Mouse (Mus musculus) limb, embryonic 15.5 days (tissue): ENCODE measurements around the gene Cbln1. TPM values are rescaled to one million over a fixed set of nuclear protein-coding genes. Genes with fewer than 3 reads are reported as not detected.
A peak's percentile ranks its signal among the peaks of the same experiment; 100 is the strongest.

Experiments used
- ATAC-seq: fragments of 200-750 bp; cut with Nextera tagmentation; 2 replicates; pipeline ENCODE4 v1.8.0; 2017; ENCODE audit warnings: low read depth, moderate TSS enrichment; ENCODE audit not compliant: insufficient number of reproducible peaks, low FRiP score, low TSS enrichment
- H3K27ac ChIP-seq: fragments of 300-500 bp; sonication (generic); 2 replicates; pipeline ENCODE4 v1.5.1; 2015; ENCODE audit warnings: moderate library complexity, mild to moderate bottlenecking, inconsistent platforms
- H3K27me3 ChIP-seq: fragments of 300-500 bp; sonication (generic); 2 replicates; pipeline ENCODE4 v1.6.1; 2015; ENCODE audit warnings: inconsistent platforms
- H3K36me3 ChIP-seq: fragments of 300-500 bp; sonication (generic); 2 replicates; pipeline ENCODE4 v1.6.1; 2015; ENCODE audit warnings: inconsistent platforms
- H3K4me1 ChIP-seq: fragments of 300-500 bp; sonication (generic); 2 replicates; pipeline ENCODE4 v1.6.1; 2015; ENCODE audit warnings: inconsistent platforms
- H3K4me2 ChIP-seq: fragments of 300-500 bp; sonication (generic); 2 replicates; pipeline ENCODE4 v1.6.1; 2015; ENCODE audit warnings: mild to moderate bottlenecking, inconsistent platforms
- H3K4me3 ChIP-seq: fragments of 300-500 bp; sonication (generic); 2 replicates; pipeline ENCODE4 v1.5.1; 2015; ENCODE audit warnings: mild to moderate bottlenecking, inconsistent platforms
- H3K9ac ChIP-seq: fragments of 300-500 bp; sonication (generic); 2 replicates; pipeline ENCODE4 v1.6.1; 2015; ENCODE audit warnings: inconsistent platforms
- H3K9me3 ChIP-seq: fragments of 300-500 bp; sonication (generic); 2 replicates; pipeline ENCODE4 v1.6.1; 2016; ENCODE audit warnings: inconsistent platforms
- WGBS: fragments of 180-500 bp; shearing (Covaris S2); methylation state at CpG from one replicate; pipeline ENCODE4 v1.1.7; 2015; 5-methylcytosine and 5-hydroxymethylcytosine counted together
- polyA plus RNA-seq: library from polyadenylated mRNA; unstranded; fragments of >200 nt; fragmentation: Nextera tagmentation; extraction: Ambion mirVana; gene quantifications from 2 replicates; pipeline ENCODE4 v1.2.1, GENCODE M21; 2015

Cbln1 gene
- polyA plus RNA-seq, 1 experiment from 2014 or later: 0.10 TPM

DNA sequence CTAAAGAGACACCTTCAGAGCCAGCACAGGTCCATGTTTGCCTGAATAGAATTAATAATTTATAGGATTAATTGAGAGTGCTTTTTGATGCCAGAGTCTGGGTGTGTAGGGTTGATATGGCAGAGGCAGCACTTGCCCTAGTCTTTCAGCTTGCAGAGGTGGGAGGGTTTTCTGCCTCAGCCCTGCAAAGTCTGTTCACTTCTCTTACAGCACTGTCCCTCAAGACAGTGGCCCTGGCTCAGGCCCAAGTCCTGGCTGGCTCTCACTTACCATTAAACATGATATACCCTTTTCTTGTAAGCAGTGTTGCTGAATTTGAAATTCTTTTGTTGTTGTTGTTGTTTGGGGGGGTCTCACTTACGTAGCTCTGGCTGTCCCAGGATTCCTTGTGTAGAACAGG, 9.0 kb upstream of the Cbln1 start:
- H3K36me3 ChIP-seq: no peaks in the 10 kb centered on the region
- no peaks in the 10 kb centered on the region for H3K9me3 ChIP-seq
- no peak overlapping the region for H3K4me3 ChIP-seq
- H3K4me1 ChIP-seq: no peaks in the 10 kb centered on the region
- peaks cover 8% of the 10 kb centered on the region for H3K27me3 ChIP-seq
- 80% methylated on average over 1 of the region's 1 CpGs for WGBS
- no peak overlapping the region for H3K4me2 ChIP-seq
- no peak for ATAC-seq
- no peak overlapping the region for H3K9ac ChIP-seq
- no peak overlapping the region for H3K27ac ChIP-seq

DNA sequence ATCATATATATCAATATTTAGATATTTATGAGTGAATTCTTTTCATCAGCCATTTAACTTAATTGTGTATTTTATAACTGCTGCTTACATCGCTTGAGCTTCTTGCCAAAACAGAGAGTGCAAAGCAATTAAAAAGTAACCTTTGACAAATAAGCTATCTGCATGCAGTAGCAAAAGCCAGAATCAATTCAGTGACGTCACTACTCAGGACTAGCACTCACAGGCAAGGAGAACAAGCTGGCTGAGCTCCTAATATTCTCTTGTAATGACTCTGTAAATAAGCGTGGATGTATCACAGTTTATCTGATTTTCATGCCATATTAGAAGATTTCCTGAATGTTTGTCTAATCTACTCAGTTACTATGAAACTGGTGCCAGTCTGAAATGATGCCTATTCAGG, 5.8 kb upstream of the Cbln1 start:
- Histone ChIP-seq H3K4me1 (peaks cover 4% of the 10 kb centered on the region), H3K27me3 (peaks cover 34% of the 10 kb centered on the region), H3K4me2 (no peak overlapping the region), H3K27ac (no peak overlapping the region), H3K4me3 (no peak overlapping the region), H3K9me3 (no peaks in the 10 kb centered on the region), H3K9ac (no peak overlapping the region), H3K36me3 (no peaks in the 10 kb centered on the region)
- ATAC-seq: no peak
- 57% methylated on average over 3 of the region's 3 CpGs for WGBS

DNA sequence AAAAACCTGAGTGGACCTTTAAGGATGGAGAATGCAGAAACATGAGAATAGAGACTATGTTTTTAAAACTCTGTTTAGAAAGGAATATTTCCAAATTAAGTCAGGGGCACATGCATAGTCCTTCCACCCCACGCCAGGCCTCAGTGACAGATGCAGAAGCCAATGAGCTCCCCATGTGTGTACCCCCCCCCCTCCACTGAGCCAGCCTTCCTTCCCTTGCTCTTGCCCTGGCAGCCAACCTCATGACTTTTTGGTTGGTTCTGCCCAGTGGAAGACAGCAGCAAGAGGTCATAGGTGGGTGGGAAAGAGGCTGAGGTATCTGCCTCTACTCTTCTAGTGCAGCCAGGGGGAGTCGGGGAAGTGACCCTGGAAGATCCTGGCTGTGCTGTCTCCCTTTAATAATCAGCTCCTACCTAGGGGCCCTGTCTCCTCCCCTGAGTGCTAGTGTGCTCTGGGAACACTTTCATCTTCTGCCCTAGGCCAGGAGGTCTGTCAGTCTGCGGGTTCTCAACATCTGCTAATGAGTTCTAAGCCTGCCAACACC, 4.8 kb upstream of the Cbln1 start:
- Histone ChIP-seq H3K36me3 (no peaks in the 10 kb centered on the region), H3K27me3 (peaks cover 43% of the 10 kb centered on the region), H3K9me3 (no peaks in the 10 kb centered on the region), H3K9ac (no peak overlapping the region), H3K4me1 (peaks cover 14% of the 10 kb centered on the region), H3K27ac (no peak overlapping the region), H3K4me3 (no peak overlapping the region), H3K4me2 (no peak overlapping the region)
- ATAC-seq: no peak
- WGBS: 37% methylated on average over 3 of the region's 3 CpGs

DNA sequence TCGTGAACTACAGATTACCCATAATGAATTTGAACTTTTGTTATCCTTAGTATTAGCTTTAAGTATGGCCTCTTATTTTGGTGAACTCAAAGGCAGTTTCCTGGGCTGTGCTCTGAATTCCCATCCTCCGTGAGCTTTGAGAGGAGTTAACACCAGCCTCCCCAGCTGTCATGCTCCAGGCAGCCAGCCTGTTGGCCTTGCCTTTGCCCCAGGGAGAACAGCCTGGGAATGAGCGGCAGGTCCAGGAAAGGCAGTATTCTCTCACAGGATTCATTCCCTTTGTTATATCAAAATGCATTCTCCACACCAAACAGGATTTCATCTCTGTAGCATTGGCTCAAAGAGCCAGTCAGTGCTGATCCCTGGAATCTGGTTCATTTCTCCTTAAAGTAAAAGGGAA, 3.1 kb upstream of the Cbln1 start:
- no peak overlapping the region for H3K4me2 ChIP-seq
- no peak overlapping the region for H3K27ac ChIP-seq
- H3K4me1 ChIP-seq: peaks cover 29% of the 10 kb centered on the region
- H3K27me3 ChIP-seq: peaks cover 59% of the 10 kb centered on the region
- WGBS: 44% methylated on average over 3 of the region's 3 CpGs
- H3K9me3 ChIP-seq: no peaks in the 10 kb centered on the region
- ATAC-seq: no peak
- H3K9ac ChIP-seq: no peak overlapping the region
- no peak overlapping the region for H3K4me3 ChIP-seq
- no peaks in the 10 kb centered on the region for H3K36me3 ChIP-seq

DNA sequence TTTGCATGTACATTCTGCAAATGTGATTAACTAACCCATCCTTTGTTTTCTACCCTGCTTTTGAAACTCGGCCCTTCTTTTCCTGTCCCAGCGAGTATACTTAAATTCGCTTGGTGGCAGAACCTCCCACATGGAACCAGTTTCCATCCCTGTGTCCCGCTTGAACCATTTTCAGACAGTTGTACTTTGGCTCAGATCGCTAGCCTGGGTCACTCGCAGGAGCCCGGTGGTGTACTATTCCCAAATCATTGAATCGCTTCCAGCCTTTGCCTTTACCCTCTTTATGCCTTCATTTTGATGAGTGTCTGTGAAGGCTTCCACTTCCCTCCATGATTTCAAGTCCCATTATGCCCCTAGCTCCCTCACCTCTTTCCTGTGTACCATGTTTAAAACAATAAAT, 2.0 kb upstream of the Cbln1 start:
- ATAC-seq: no peak
- 71% methylated on average over 8 of the region's 8 CpGs for WGBS
- Histone ChIP-seq H3K9ac (no peak overlapping the region), H3K4me3 (no peak overlapping the region), H3K4me2 (no peak overlapping the region), H3K27me3 (peaks cover 71% of the 10 kb centered on the region), H3K9me3 (no peaks in the 10 kb centered on the region), H3K36me3 (no peaks in the 10 kb centered on the region), H3K27ac (no peak overlapping the region), H3K4me1 (peaks cover 40% of the 10 kb centered on the region)

DNA sequence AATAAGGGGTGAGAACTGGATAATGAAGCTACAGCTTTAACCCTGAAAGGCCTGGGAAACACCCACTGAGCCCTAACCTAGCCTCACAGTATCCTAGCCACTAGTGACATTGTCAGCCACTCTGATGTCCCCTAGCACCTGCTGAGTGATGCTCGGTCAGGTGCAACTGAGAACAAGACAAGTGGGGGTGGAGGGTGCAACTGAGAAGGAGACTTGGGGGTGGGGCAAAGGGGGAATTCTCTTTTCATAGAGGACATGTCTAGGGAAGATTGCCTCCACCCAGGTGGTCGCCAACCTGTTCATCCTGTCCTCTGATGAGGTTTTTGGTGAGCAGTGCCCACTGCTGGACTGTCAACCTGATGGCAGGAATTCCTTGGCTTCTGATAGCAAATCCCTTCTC, 1.5 kb upstream of the Cbln1 start:
- no peak overlapping the region for H3K4me3 ChIP-seq
- H3K27me3 ChIP-seq: peaks cover 74% of the 10 kb centered on the region
- no peaks in the 10 kb centered on the region for H3K9me3 ChIP-seq
- H3K4me1 ChIP-seq: peaks cover 44% of the 10 kb centered on the region
- H3K27ac ChIP-seq: no peak overlapping the region
- no peaks in the 10 kb centered on the region for H3K36me3 ChIP-seq
- 31% methylated on average over 2 of the region's 2 CpGs for WGBS
- no peak for ATAC-seq
- no peak overlapping the region for H3K9ac ChIP-seq
- H3K4me2 ChIP-seq: no peak overlapping the region

DNA sequence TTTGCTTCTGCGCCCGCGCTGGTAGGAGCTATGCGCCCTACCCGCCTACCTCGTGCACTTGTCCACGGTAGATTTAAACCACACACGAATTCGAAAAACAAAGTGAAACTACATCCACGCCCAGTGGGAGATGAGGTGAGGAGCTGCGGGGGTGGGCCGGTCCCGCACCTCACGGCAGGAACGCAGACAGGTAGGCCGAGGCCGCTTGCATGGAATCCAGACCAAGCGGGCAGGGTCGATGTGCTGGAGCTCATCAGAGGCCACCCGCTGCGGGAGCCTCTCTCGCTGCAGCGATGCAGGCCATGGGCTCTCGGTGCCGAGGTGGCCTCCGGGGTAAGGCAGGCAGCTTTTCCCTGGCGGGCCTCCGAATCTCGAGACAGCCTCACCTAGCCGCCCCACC, 905 bp upstream of the Cbln1 start:
- Histone ChIP-seq H3K27me3 (peaks cover 81% of the 10 kb centered on the region), H3K9me3 (no peaks in the 10 kb centered on the region), H3K4me2 (peak overlapping the region; percentile 96), H3K36me3 (no peaks in the 10 kb centered on the region), H3K9ac (no peak overlapping the region; the same call in 1 of the 2 replicates), H3K4me3 (peak overlapping the region; percentile 50), H3K27ac (no peak overlapping the region), H3K4me1 (peaks cover 51% of the 10 kb centered on the region)
- ATAC-seq: no peak
- WGBS: under 1% methylated on average over 29 of the region's 30 CpGs

DNA sequence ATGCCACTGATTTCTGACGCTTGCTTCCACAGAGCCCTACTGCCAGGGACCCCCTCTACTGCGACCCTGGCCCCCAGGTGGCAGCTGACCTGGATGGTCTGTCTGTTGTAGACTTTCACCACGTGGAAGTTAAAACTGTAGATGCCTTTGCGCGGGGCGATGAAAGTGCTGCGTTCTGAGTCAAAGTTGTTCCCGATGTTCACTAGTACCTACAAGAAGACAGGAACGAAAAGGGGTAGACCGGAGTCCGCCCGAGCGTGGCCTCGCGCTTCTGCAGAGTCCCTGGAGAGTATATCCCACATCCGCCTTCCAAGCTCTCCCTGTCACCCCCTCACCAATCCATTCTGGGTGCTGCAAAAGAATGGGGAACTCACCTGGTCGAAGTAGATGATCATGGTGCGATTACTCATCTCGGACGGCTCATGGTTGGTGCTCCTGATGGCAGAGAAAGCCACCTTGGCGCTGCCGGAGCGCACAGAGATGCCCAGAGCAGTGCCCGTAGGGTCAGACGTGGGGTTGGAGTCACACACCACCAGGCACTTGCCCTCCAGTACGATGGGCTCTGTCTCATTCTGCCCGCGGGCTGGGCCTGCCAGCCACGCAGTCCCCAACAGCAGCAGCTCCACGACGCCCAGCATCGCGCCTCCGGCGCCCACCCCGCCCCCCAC, 672 bp downstream of the Cbln1 start:
- peak overlapping the region; percentile 50 for H3K4me3 ChIP-seq
- H3K4me1 ChIP-seq: peaks cover 51% of the 10 kb centered on the region
- WGBS: under 1% methylated on average over 36 of the region's 36 CpGs
- H3K27me3 ChIP-seq: peaks cover 88% of the 10 kb centered on the region
- peak overlapping the region; percentile 96 for H3K4me2 ChIP-seq
- ATAC-seq: no peak
- H3K9ac ChIP-seq: 0 out of 2 replicates have a peak overlapping the region, but pooled peaks have one; percentile 10
- no peak overlapping the region for H3K27ac ChIP-seq
- no peaks in the 10 kb centered on the region for H3K9me3 ChIP-seq
- H3K36me3 ChIP-seq: no peaks in the 10 kb centered on the region

DNA sequence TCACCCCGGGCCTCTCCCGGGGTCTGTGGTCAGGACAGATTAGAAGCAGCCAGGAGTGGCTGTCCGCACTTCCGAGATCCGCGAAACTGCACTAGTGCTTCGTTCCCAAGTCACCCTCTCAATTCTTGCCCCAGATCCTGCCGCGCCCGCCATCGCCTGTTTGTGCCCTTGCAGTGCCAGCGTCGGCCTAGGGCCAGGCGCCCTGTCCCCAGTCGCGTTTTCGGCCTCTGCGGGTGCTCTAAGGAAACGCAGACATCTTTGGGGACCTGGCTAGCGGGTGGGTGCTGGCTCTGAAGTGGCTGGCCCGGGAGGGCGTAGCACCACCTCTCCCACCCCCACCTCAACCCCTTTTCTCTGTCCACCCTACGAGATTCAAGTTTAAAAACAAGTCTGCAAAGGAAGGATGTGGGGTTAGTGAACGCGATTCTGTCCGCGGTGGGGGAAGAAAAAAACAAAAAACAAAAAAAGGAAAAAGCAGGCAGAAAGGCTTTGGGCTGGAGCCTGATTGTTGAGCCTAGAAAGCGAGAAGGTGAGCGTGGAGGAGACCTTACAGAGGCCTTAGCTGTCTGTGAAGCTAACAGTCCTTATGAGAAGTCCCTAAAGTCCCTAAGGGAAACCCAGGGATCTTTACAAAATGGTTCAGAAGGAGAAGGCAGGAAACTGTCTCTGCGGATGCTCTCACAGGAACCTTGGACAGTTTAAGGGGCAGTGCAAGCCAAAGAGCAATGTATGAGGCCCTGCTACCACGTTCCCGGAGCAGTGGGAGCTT, 1.4 kb downstream of the Cbln1 start:
- peak overlapping the region; percentile 41 for H3K4me2 ChIP-seq
- peaks cover 51% of the 10 kb centered on the region for H3K4me1 ChIP-seq
- no peaks in the 10 kb centered on the region for H3K9me3 ChIP-seq
- ATAC-seq: no peak
- peak overlapping the region; percentile 50 for H3K4me3 ChIP-seq
- no peak overlapping the region for H3K9ac ChIP-seq
- H3K36me3 ChIP-seq: no peaks in the 10 kb centered on the region
- 2% methylated on average over 32 of the region's 32 CpGs for WGBS
- H3K27ac ChIP-seq: no peak overlapping the region
- peaks cover 95% of the 10 kb centered on the region for H3K27me3 ChIP-seq

DNA sequence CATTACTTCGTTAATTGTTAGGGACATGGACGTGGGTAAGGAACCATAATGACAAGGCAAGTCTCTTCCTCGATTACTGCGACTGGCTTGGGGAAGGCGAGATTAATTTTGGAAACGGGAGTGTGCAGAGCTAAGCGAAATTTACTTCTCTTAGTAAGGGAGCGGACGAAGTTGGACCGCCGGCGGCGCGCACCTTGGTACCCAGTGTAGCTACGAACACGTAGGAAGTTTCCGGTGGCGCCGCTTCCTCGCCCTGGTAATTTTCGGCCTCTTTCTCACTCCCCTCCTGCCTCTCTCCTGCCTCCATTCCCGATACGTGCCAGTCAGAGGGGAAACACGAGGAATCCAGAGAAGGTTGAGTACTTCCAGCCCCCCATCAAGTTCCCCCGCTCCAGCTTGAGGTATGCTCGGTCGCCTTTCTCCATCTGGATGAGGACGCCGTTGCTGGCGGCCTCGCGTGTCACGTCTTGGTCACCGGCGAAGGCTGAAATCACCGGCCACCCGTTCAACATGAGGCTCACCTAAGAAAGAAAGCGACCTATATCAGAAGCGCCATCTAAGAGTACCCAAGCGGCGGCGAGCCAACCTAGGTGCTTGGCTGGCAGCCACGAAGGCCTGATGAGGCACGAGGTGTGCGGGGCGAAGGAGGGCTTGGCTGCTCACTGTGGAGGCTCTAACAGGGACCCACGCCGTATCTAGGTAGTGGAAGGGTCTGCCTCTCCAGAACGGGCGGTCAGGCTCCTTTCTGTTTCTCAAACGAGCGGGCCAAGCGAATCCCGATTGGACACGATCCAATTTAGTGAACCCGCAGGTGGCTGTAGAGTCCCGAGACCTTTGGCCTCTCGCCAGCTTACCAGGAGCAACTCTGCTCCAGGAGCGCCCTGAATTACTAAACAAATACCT, 2.2 kb downstream of the Cbln1 start:
- Histone ChIP-seq H3K4me3 (peak overlapping the region; percentile 23), H3K27me3 (peaks cover 94% of the 10 kb centered on the region), H3K4me1 (peaks cover 51% of the 10 kb centered on the region), H3K36me3 (no peaks in the 10 kb centered on the region), H3K4me2 (peak overlapping the region; percentile 41), H3K9me3 (no peaks in the 10 kb centered on the region), H3K9ac (no peak overlapping the region), H3K27ac (no peak overlapping the region)
- WGBS: under 1% methylated on average over 59 of the region's 59 CpGs
- ATAC-seq: no peak

DNA sequence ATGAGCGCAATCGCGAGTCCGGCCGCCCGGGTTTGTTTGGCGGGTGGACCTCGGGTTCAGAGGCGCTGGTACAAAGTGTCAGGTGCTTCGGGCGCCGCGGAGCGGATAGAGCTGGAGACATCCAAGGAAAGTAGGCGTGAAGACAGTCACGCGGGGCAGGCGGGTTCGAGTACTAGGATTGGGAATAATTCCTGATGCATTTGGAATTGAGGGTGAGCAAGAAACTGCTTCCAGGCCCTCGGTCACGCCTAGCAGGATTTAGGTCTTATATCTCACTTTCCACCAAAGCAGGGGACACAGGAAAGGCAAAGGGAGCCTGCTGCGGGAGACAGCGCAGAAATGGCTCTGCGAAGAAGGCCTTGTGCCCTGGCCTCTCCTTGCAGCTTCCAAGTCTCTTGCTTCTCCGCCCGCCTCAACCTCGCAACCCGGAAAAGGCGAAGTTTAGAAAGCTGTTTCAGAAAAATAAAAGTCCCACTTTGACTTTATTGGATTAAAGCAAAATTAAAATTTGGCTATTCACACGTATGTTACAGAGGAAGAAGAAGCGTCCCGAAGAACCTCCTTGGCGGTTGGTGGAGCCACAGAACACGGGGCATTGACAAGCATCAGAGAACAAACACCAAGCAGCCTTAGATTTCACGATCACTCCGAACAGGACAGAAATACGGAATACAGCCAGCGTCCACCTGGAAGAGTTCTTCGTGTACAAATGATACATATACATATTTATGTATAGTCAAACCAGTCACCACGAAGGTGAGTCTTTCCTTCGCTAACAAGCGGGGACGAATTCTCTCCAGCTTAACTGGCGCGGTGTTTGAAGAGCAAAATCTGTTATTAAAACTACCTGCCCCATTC, 3.2 kb downstream of the Cbln1 start:
- whole genome bisulfite sequencing: 5% methylated on average over 45 of the region's 45 CpGs
- Histone ChIP-seq H3K4me3 (peak overlapping the region; percentile 16), H3K27me3 (peaks cover 95% of the 10 kb centered on the region), H3K4me1 (peaks cover 51% of the 10 kb centered on the region), H3K27ac (no peak overlapping the region), H3K36me3 (no peaks in the 10 kb centered on the region), H3K4me2 (peak overlapping the region; percentile 24), H3K9ac (no peak overlapping the region), H3K9me3 (no peaks in the 10 kb centered on the region)
- ATAC-seq: no peak
